9 mouse cellular contexts compared by ENCODE assay signal in genomic region chr3:51333234-51333889, GRCm38 (mm10). TPM values are rescaled to one million over a fixed set of nuclear protein-coding genes. Genes with fewer than 3 reads are reported as not detected.
DNase-seq lines count a peak whose midpoint lies in the region; ATAC-seq and TF ChIP-seq lines count a peak whose summit lies in the region.
"Had no signal": no experiment of that assay in that cellular context is flagged by ENCODE, and none has a peak within 500 bp of the region (broad histone marks: within the 10 kb centered on the region; RNA-seq: fewer than 3 reads in every experiment).

No protein-coding gene starts in this region.

- H3K9ac ChIP-seq in hindbrain, embryonic 15.5 days = no peak overlapping the region
- no peak overlapping the region for H3K9ac ChIP-seq in lung, postnatal 0 days (replicated peaks; ENCODE audit: low read depth)
- H3K9ac ChIP-seq in stomach, postnatal 0 days (ENCODE audit: low read length) = 0 out of 2 replicates have a peak overlapping the region, but pooled peaks have one; percentile 8
- H3K9ac ChIP-seq: midbrain, embryonic 12.5 days had no signal

- no peaks in the 10 kb centered on the region for H3K9me3 ChIP-seq in hindbrain, embryonic 15.5 days
- no peaks in the 10 kb centered on the region for H3K9me3 ChIP-seq in hindbrain, embryonic 10.5 days
- H3K9me3 ChIP-seq in lung, postnatal 0 days (ENCODE audit: low read length) = no peaks in the 10 kb centered on the region
- no peaks in the 10 kb centered on the region for H3K9me3 ChIP-seq in stomach, postnatal 0 days (ENCODE audit: control insufficient read depth, low read length)
- H3K9me3 ChIP-seq: midbrain, embryonic 12.5 days had no signal

- 50% methylated on average over 10 of the region's 10 CpGs for WGBS in hindbrain, embryonic 15.5 days
- WGBS in hindbrain, embryonic 10.5 days = 67% methylated on average over 10 of the region's 10 CpGs
- 36% methylated on average over 10 of the region's 10 CpGs for WGBS in lung, postnatal 0 days
- WGBS in stomach, postnatal 0 days = 29% methylated on average over 10 of the region's 10 CpGs

- H3K4me1 ChIP-seq in hindbrain, embryonic 15.5 days (replicated peaks) = peaks cover 14% of the 10 kb centered on the region
- peaks cover 21% of the 10 kb centered on the region for H3K4me1 ChIP-seq in hindbrain, embryonic 10.5 days (replicated peaks)
- H3K4me1 ChIP-seq in lung, postnatal 0 days (ENCODE audit: insufficient read depth, low read depth, low read length) = no peaks in the 10 kb centered on the region; the same call in 1 of the 2 replicates
- H3K4me1 ChIP-seq in stomach, postnatal 0 days (replicated peaks; ENCODE audit: control insufficient read depth, insufficient read depth) = no peaks in the 10 kb centered on the region; the same call in 1 of the 2 replicates

- 0 out of 2 replicates have a peak overlapping the region, but pooled peaks have one; percentile 11 for H3K27ac ChIP-seq in hindbrain, embryonic 15.5 days (replicated peaks)
- no peak overlapping the region for H3K27ac ChIP-seq in hindbrain, embryonic 10.5 days
- H3K27ac ChIP-seq in lung, postnatal 0 days (ENCODE audit: low read length) = peak overlapping the region; percentile 16; the same call in 1 of the 2 replicates
- 0 out of 2 replicates have a peak overlapping the region, but pooled peaks have one; percentile 45 for H3K27ac ChIP-seq in stomach, postnatal 0 days (replicated peaks)
- H3K27ac ChIP-seq: midbrain, embryonic 12.5 days had no signal

- H3K27me3 ChIP-seq in hindbrain, embryonic 15.5 days = no peaks in the 10 kb centered on the region
- no peaks in the 10 kb centered on the region for H3K27me3 ChIP-seq in hindbrain, embryonic 10.5 days (ENCODE audit: insufficient read depth, poor library complexity, severe bottlenecking)
- no peaks in the 10 kb centered on the region for H3K27me3 ChIP-seq in lung, postnatal 0 days (replicated peaks; ENCODE audit: insufficient read depth, low read length)
- no peaks in the 10 kb centered on the region for H3K27me3 ChIP-seq in stomach, postnatal 0 days (ENCODE audit: control insufficient read depth, insufficient read depth, low read length)
- H3K27me3 ChIP-seq: midbrain, embryonic 12.5 days had no signal

- no peak for DNase-seq in hindbrain, embryonic 10.5 days (ENCODE audit: low spot score)
- DNase-seq in adrenal gland, postnatal 10 days = peak; percentile 54
- DNase-seq in heart, adult 18-20 months = peak; percentile 69 to 76
- DNase-seq in kidney, adult 9 months = peak; percentile 63
- DNase-seq in lung, postnatal 0 days (ENCODE audit: low spot score) = peak; percentile 67
- peak; percentile 74 for DNase-seq in stomach, postnatal 0 days (ENCODE audit: low spot score)
- no peak for DNase-seq in left cerebral cortex, adult 18-20 months (ENCODE audit: low spot score in 2 of 2)

- H3K4me2 ChIP-seq in hindbrain, embryonic 15.5 days = 0 out of 2 replicates have a peak overlapping the region, but pooled peaks have one; percentile 23
- H3K4me2 ChIP-seq in lung, postnatal 0 days (replicated peaks; ENCODE audit: low read depth, low read length) = peak overlapping the region; percentile 37
- H3K4me2 ChIP-seq in stomach, postnatal 0 days (replicated peaks; ENCODE audit: low read depth) = peak overlapping the region; percentile 35; the same call in 1 of the 2 replicates
- H3K4me2 ChIP-seq: midbrain, embryonic 12.5 days had no signal

- H3K4me3 ChIP-seq in hindbrain, embryonic 15.5 days = no peak overlapping the region
- H3K4me3 ChIP-seq in hindbrain, embryonic 10.5 days = no peak overlapping the region
- no peak overlapping the region for H3K4me3 ChIP-seq in lung, postnatal 0 days (ENCODE audit: low read depth, low read length)
- H3K4me3 ChIP-seq in stomach, postnatal 0 days (ENCODE audit: low read depth, low read length) = peak overlapping the region; percentile 22; the same call in 1 of the 2 replicates
- H3K4me3 ChIP-seq: midbrain, embryonic 12.5 days had no signal

- no peak for TF ChIP-seq EP300 in lung, postnatal 0 days (IDR thresholded peaks at IDR 0.05)
- TF ChIP-seq EP300 in stomach, postnatal 0 days (optimal IDR thresholded peaks at IDR 0.05) = no peak

- no peaks in the 10 kb centered on the region for H3K36me3 ChIP-seq in hindbrain, embryonic 15.5 days
- H3K36me3 ChIP-seq in hindbrain, embryonic 10.5 days = no peaks in the 10 kb centered on the region; the same call in 1 of the 2 replicates
- H3K36me3 ChIP-seq in lung, postnatal 0 days (ENCODE audit: insufficient read depth, low read length) = no peaks in the 10 kb centered on the region
- H3K36me3 ChIP-seq in stomach, postnatal 0 days (ENCODE audit: control insufficient read depth, insufficient read depth, low read length) = no peaks in the 10 kb centered on the region
- H3K36me3 ChIP-seq: midbrain, embryonic 12.5 days had no signal

- ATAC-seq in hindbrain, embryonic 15.5 days (ENCODE audit: low FRiP score, low read depth) = no peak
- peak; percentile 78 for ATAC-seq in lung, postnatal 0 days
- peak; percentile 84 for ATAC-seq in stomach, postnatal 0 days (ENCODE audit: low FRiP score, low TSS enrichment)

- no peak for TF ChIP-seq CTCF in lung, postnatal 0 days (IDR thresholded peaks at IDR 0.05)
- TF ChIP-seq CTCF in stomach, postnatal 0 days (IDR thresholded peaks at IDR 0.05; ENCODE audit: low read depth) = no peak

RNA-seq across cellular contexts. Expression of gene Elf2, which starts 7.1 kb away (rescaled TPM):
- 34.2 and 35.7 TPM in 2 replicates for polyA plus RNA-seq in hindbrain, embryonic 15.5 days (2015; fragmentation: Nextera tagmentation; extraction: Ambion mirVana)
- 35.4 and 40.5 TPM in 2 replicates for polyA plus RNA-seq in hindbrain, embryonic 10.5 days (2016; fragmentation: Nextera tagmentation; extraction: Ambion mirVana)
- total RNA-seq in adrenal gland, postnatal 10 days (2021) = 10 to 100 TPM; 84.3 to 94.5 TPM
- total RNA-seq in heart, adult 18-20 months (2021) = 10 to 100 TPM; 54.7 to 57.0 TPM
- polyA plus RNA-seq in lung, postnatal 0 days (2015; fragmentation: Nextera tagmentation; extraction: Ambion mirVana) = 55.8 and 62.6 TPM in 2 replicates
- polyA plus RNA-seq in stomach, postnatal 0 days (2015; fragmentation: Nextera tagmentation; extraction: Ambion mirVana) = 32.4 and 36.3 TPM in 2 replicates
- 10 to 100 TPM; 58.3 to 60.2 TPM for total RNA-seq in left cerebral cortex, adult 18-20 months (2021)

Comparison
In these comparisons a context has a peak if more than half of its experiments do, and no peak if none do; other contexts are left out.
1. DNase-seq: peak in adrenal gland, postnatal 10 days (single experiment), heart, adult 18-20 months (2 of 2), kidney, adult 9 months (single experiment), lung, postnatal 0 days (single experiment) and stomach, postnatal 0 days (single experiment); none in hindbrain, embryonic 10.5 days (single experiment) and left cerebral cortex, adult 18-20 months (0 of 2).
2. Peak in every context shown above with its lines, with median percentiles within 50 percentile points of each other: H3K4me2 ChIP-seq.